Mouse (Mus musculus) kidney, embryonic 15.5 days (tissue): ENCODE data around the gene Stat5b. TPM values are rescaled to one million over a fixed set of nuclear protein-coding genes. Genes with fewer than 3 reads are reported as not detected.

Source experiments
- ATAC-seq: fragments of 200-750 bp; cut with Nextera tagmentation; replicated peaks from 2 replicates; pipeline ENCODE4 v1.8.0; 2017; ENCODE audit warnings: moderate TSS enrichment; ENCODE audit not compliant: low FRiP score
- H3K27ac ChIP-seq: fragments of 300-500 bp; sonication (generic); 2 replicates; pipeline ENCODE4 v1.5.1; 2015; ENCODE audit warnings: mild to moderate bottlenecking, inconsistent platforms
- H3K27me3 ChIP-seq: fragments of 300-500 bp; sonication (generic); 2 replicates; pipeline ENCODE4 v1.6.1; 2015; ENCODE audit warnings: inconsistent platforms
- H3K36me3 ChIP-seq: fragments of 300-500 bp; sonication (generic); 2 replicates; pipeline ENCODE4 v1.6.1; 2015; ENCODE audit warnings: inconsistent platforms
- H3K4me1 ChIP-seq: fragments of 300-500 bp; sonication (generic); 2 replicates; pipeline ENCODE4 v1.6.1; 2015; ENCODE audit warnings: inconsistent platforms
- H3K4me2 ChIP-seq: fragments of 300-500 bp; sonication (generic); 2 replicates; pipeline ENCODE4 v1.6.1; 2015; ENCODE audit warnings: moderate library complexity, mild to moderate bottlenecking, inconsistent platforms
- H3K4me3 ChIP-seq: fragments of 300-500 bp; sonication (generic); replicated peaks from 2 replicates; pipeline ENCODE4 v1.5.1; 2015; ENCODE audit warnings: mild to moderate bottlenecking, inconsistent platforms
- H3K9ac ChIP-seq: fragments of 300-500 bp; sonication (generic); 2 replicates; pipeline ENCODE4 v1.6.1; 2015; ENCODE audit warnings: mild to moderate bottlenecking, inconsistent platforms
- H3K9me3 ChIP-seq: fragments of 300-500 bp; sonication (generic); replicated peaks from 2 replicates; pipeline ENCODE4 v1.6.1; 2016; ENCODE audit warnings: inconsistent platforms
- WGBS: fragments of 180-500 bp; shearing (Covaris S2); methylation state at CpG from one replicate; pipeline ENCODE4 v1.1.7; 2015; ENCODE audit warnings: mixed read lengths; 5-methylcytosine and 5-hydroxymethylcytosine counted together
- polyA plus RNA-seq: library from polyadenylated mRNA; unstranded; fragments of >200 nt; fragmentation: Nextera tagmentation; extraction: Ambion mirVana; gene quantifications from 2 replicates; pipeline ENCODE4 v1.2.1, GENCODE M21; 2015

The Stat5b gene
- polyA plus RNA-seq, 1 experiment from 2014 or later, result 19.6 TPM

DNA sequence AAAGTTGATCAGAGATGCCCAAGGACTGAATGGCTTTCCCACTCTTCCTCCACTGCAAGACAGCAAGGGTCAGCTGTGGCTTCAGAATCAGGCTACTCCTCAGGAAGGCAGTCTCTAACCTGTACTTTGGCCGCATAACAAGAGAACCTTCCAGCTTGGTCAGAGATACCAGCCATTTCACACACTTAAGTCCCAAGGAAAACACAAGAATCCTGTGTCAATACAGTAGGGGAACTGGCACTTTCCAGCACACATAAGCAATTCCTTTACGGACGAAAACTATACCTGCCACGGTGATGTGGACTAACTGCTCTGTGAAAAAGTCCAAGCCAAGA is 113.8 kb downstream of the Stat5b start:
- H3K9me3 ChIP-seq, result no peaks in the 10 kb centered on the region
- no peak for ATAC-seq
- H3K36me3 ChIP-seq, result peaks cover 7% of the 10 kb centered on the region; the same call in 1 of the 2 replicates
- H3K27me3 ChIP-seq, result no peaks in the 10 kb centered on the region
- peak overlapping the region; percentile 38; the same call in 1 of the 2 replicates for H3K27ac ChIP-seq
- 73% methylated on average over 4 of the region's 4 CpGs for WGBS
- H3K9ac ChIP-seq, result peak overlapping the region; percentile 76; the same call in 1 of the 2 replicates
- H3K4me1 ChIP-seq, result peaks cover 26% of the 10 kb centered on the region
- peak overlapping the region; percentile 67 for H3K4me3 ChIP-seq
- H3K4me2 ChIP-seq, result peak overlapping the region; percentile 65

DNA sequence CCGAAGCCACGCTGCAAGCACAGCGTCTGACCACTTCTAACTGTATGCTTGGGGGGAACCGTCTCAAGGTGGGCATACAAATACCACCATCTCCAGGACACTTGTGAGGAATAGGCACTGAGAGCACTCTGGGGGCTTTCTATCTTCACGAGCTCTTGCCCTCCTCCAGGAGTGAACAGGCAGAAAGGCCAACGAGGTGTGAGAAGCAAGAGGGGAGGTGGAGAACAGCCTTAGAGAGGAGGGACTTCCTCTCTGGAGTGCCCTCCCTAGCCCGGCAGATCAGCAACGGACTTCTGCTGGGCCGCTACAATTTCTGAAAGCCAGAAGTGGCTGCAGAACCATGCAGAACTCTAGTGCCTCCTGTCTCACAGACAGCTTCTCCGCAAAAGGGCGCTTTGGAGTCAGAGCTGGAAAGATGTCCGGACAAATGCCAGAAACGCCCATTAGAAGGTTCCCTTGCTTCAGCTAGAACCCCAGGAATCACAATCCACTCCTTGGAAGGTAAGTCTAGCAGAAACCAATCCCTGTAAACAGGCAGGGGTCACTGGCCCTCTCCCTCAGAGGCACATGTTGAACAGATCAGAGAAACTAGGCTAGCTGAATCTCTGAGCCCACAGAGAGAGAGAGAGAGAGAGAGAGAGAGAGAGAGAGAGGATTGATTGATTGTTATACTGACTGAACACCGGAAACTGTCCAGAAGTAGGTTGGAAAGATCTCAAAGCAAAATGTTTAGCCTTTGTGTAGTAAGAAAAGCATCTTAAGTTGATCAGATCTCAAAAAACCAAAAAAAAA is 114.4 kb downstream of the Stat5b start:
- Histone ChIP-seq H3K27me3 (no peaks in the 10 kb centered on the region), H3K9me3 (no peaks in the 10 kb centered on the region), H3K4me2 (peak overlapping the region; percentile 65), H3K9ac (0 out of 2 replicates have a peak overlapping the region, but pooled peaks have one; percentile 9), H3K27ac (no peak overlapping the region), H3K36me3 (peaks cover 7% of the 10 kb centered on the region; the same call in 1 of the 2 replicates), H3K4me3 (peak overlapping the region; percentile 67), H3K4me1 (peaks cover 26% of the 10 kb centered on the region)
- WGBS, result 72% methylated on average over 14 of the region's 14 CpGs
- no peak for ATAC-seq

DNA sequence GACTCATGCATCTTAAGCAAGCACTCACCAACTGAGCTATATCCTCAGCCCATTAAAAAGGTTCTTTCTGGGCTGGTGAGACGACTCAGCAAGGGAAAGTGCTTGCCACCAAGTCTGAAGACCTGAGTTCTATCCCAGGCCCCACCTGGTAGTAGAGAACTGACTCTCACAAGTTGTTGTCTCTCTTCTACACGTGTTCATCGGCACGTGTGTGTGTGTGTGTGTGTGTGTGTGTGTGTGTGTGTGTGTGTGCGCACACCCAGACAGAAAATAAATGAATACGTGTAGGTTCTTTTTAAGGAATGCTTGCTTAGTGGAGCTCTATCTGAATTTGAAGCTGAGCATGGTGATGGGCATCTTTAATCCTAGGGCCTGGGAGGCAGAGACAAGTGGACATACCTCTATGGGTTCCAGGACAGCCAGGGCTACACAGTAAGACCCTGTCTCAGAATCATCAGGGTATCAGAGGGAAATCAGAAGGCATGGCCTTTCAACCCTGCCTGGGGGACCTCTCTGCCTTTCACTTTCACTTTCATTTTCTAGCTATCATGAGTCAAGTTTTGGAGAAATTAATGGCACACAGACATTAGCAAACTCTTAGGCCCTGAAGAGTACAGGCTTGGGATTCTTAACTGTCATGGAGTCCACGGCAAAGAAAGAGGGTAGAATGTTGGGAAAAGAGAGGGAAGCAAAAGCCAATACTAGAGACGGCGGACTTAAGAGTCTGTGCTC is 115.2 kb downstream of the Stat5b start:
- Histone ChIP-seq H3K27ac (no peak overlapping the region), H3K9me3 (no peaks in the 10 kb centered on the region), H3K36me3 (peaks cover 7% of the 10 kb centered on the region; the same call in 1 of the 2 replicates), H3K4me2 (peak overlapping the region; percentile 65; the same call in 1 of the 2 replicates), H3K4me3 (peak overlapping the region; percentile 67), H3K4me1 (peaks cover 26% of the 10 kb centered on the region), H3K9ac (0 out of 2 replicates have a peak overlapping the region, but pooled peaks have one; percentile 9), H3K27me3 (no peaks in the 10 kb centered on the region)
- WGBS, result 90% methylated on average over 9 of the region's 9 CpGs
- no peak for ATAC-seq

Other genes starting within 250 kb of the Stat5b start
- 59.7 and 63.5 TPM in 2 replicates for gene Nkiras2, start 231.5 kb downstream of the Stat5b start, polyA plus RNA-seq
- gene Dnajc7, start 230.6 kb downstream of the Stat5b start, polyA plus RNA-seq, result 238 and 241 TPM in 2 replicates
- gene Zfp385c, start 158.3 kb downstream of the Stat5b start, polyA plus RNA-seq, result 0.27 and 0.40 TPM in 2 replicates
- 2.8 and 3.6 TPM in 2 replicates for gene Dhx58, start 146.5 kb downstream of the Stat5b start, polyA plus RNA-seq
- gene Kat2a, start 138.3 kb downstream of the Stat5b start, polyA plus RNA-seq, result 60.9 and 68.1 TPM in 2 replicates
- gene Hspb9, start 136.9 kb downstream of the Stat5b start, polyA plus RNA-seq, result 0.27 TPM in 1 of 2 replicates, not detected in the other
- 29.5 and 32.3 TPM in 2 replicates for gene Rab5c, start 112.5 kb downstream of the Stat5b start, polyA plus RNA-seq
- gene Kcnh4, start 90.8 kb downstream of the Stat5b start, polyA plus RNA-seq, result 0.10 TPM in 1 of 2 replicates, not detected in the other
- not detected in 2 replicates for gene Hcrt, start 87.8 kb downstream of the Stat5b start, polyA plus RNA-seq
- gene Ghdc, start 79.8 kb downstream of the Stat5b start, polyA plus RNA-seq, result 6.7 and 7.9 TPM in 2 replicates
- 3.1 and 3.7 TPM in 2 replicates for gene Stat5a, start 8.6 kb upstream of the Stat5b start, polyA plus RNA-seq
- 44.8 and 45.1 TPM in 2 replicates for gene Stat3, start 88.8 kb upstream of the Stat5b start, polyA plus RNA-seq
- 131 and 150 TPM in 2 replicates for gene Cavin1, start 120.2 kb upstream of the Stat5b start, polyA plus RNA-seq
- gene Atp6v0a1, start 158.7 kb upstream of the Stat5b start, polyA plus RNA-seq, result 36.1 and 46.0 TPM in 2 replicates
- gene Naglu, start 219.3 kb upstream of the Stat5b start, polyA plus RNA-seq, result 16.8 TPM in 2 replicates
- 0.19 and 0.24 TPM in 2 replicates for gene Hsd17b1, start 227.7 kb upstream of the Stat5b start, polyA plus RNA-seq
- 46.3 and 46.7 TPM in 2 replicates for gene Coasy, start 231.8 kb upstream of the Stat5b start, polyA plus RNA-seq
- gene Mlx, start 236.6 kb upstream of the Stat5b start, polyA plus RNA-seq, result 44.9 and 46.9 TPM in 2 replicates
- gene Psmc3ip, start 244.7 kb upstream of the Stat5b start, polyA plus RNA-seq, result 37.3 and 38.0 TPM in 2 replicates